Mouse (Mus musculus): ENCODE results near the gene Ldlrad1.

Gene Ldlrad1

DNA sequence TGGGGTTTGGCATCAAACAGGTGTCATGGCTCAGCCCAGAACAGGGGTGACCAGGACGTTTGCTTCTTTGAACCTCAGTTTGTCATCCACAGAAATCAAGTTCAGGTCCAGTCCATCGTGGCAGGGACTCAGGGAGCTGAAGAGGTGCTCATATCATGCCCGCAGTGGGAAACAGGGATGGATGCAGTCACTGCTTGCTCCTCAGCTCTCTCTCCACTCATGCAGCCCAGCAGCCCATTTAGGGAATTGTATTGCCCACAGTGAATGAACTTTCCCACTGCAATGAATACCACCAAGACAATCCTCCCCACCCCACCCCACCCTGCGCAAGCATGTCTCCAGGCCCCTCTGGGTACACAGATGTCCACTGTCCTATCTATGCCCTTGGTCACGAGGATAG, 3.0 kb downstream of the Ldlrad1 start:
- no peak for DNase-seq

GRCm38 (mm10) chr4:107213279-107214011, 4.5 kb downstream of the Ldlrad1 start:
- no peak for DNase-seq

- no peak for DNase-seq
Observed at GRCm38 (mm10) chr4:107217574-107217973, 8.6 kb downstream of the Ldlrad1 start.

GRCm38 (mm10) chr4:107221524-107221923, 12.5 kb downstream of the Ldlrad1 start:
- no peak for DNase-seq

- DNase-seq: no peak
Observed at GRCm38 (mm10) chr4:107223225-107224204, 14.5 kb downstream of the Ldlrad1 start.

- no peak for DNase-seq
Observed at GRCm38 (mm10) chr4:107226313-107226712, 17.3 kb downstream of the Ldlrad1 start.

DNA sequence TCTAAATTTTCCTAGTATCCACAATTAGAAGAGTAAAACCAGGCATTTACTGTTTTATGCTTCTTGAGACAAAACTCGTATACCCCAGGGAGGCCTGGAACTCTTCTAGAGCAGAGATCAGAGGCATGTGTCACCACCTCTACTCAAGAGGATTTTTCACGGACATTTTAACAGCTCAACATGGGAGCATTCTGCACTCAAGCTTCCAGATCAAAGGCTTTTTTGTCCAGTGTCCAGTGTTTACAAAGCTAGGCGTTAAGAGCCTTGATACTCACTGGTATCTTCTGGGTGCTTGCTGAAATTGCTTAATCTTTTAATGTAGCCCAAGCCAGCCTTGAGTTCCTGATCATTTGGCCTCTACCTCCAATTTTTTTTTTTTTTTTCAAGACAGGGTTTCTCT, 23.2 kb downstream of the Ldlrad1 start:
- DNase-seq: no peak

GRCm38 (mm10) chr4:107238253-107238652, 29.3 kb downstream of the Ldlrad1 start:
- DNase-seq: no peak

GRCm38 (mm10) chr4:107240196-107240595, 31.2 kb downstream of the Ldlrad1 start:
- DNase-seq: no peak

- no peak for DNase-seq
Observed at GRCm38 (mm10) chr4:107243365-107244333, 34.7 kb downstream of the Ldlrad1 start.

DNA sequence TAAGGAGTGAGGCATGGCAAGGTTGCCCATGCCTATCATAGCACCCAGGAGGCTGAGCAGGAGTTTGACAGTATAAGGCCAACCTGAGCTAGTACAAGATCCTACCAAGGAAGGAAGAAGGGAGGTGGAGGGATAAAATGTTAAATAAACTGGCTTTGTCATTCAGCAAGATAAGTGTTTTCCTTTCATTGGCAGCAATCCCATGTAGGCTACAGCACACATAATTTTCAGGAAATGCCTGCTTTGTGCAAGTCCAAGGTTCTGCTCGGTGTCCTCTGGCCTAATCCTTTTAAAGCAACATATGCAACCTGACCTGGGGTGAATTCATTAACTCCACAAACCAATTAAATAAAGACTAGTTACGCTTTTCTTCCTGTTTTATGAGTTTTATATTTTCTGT, 36.4 kb downstream of the Ldlrad1 start:
- DNase-seq: no peak

GRCm38 (mm10) chr4:107246040-107246439, 37.1 kb downstream of the Ldlrad1 start:
- no peak for DNase-seq

GRCm38 (mm10) chr4:107247110-107247509, 38.1 kb downstream of the Ldlrad1 start:
- DNase-seq: no peak

GRCm38 (mm10) chr4:107248061-107248460, 39.1 kb downstream of the Ldlrad1 start:
- no peak for DNase-seq

- no peak for DNase-seq
Observed at GRCm38 (mm10) chr4:107249471-107249870, 40.5 kb downstream of the Ldlrad1 start.

DNA sequence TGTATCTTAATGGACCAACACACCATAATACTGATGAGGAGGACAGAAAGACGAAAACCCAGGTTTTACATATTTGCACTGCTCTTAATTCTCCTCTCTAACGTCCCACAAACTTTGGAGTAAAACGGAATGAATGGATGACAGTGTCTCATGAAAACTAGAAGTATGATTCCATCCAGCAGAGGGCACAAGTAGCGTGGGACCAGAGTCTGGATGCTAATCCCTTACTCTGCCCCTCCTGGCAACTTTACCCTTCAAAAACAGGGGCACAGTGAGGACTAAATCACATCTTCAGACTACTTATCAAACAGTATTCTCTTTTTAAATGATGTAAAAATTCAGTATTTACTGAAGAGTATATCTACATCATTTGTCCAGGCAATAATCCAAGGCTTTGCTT, 41.5 kb downstream of the Ldlrad1 start:
- peak; percentile 44 to 52 for DNase-seq

DNA sequence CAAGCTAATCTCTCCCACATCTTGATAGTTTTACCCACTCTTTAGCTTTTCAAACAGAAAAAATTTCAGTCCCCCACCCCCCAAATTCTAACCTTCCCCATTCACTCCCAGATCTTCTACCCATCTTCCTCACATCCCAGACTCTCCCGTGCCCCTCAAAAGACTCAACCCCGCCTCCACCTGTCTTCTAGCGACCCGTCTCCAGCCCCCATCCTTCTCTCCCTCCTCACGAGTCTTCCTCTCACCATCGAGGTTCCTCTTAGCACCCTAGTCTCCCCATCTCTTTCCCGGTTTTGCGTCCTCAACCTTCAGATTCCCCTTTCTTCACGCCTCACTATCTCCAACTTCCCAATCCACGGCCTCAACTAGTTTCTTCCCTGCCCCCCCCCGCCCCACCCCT, 43.5 kb downstream of the Ldlrad1 start:
- peak in 1 of 2 experiments; percentile 3 for DNase-seq

GRCm38 (mm10) chr4:107253125-107254091, 44.4 kb downstream of the Ldlrad1 start, which contains the start of the genes Lrrc42 and Hspb11:
TSS of gene Lrrc42 (minus strand) at chr4:107253532.
TSS of gene Hspb11 (plus strand) at chr4:107253593.
- DNase-seq: peak; percentile 95 to 96

DNA sequence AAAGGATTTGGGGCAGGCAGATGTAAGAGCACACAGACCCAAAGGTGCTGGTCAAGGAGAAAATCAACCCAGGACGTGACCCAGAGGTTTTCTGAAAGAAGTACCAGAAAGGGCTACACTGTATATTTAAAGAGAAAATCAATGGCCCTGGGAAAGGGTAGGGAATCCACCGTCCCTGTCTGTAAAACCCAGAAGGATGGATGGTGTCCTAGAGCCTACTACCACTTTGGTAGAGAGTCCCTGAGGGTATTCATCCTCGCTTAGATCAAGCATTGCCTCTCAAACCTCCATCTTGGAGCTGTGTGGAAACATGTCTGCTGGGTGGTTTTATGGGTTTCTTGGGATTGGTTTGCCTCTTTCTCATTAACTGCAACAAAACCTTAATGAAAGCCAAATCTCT, 45.4 kb downstream of the Ldlrad1 start:
- no peak for DNase-seq

DNA sequence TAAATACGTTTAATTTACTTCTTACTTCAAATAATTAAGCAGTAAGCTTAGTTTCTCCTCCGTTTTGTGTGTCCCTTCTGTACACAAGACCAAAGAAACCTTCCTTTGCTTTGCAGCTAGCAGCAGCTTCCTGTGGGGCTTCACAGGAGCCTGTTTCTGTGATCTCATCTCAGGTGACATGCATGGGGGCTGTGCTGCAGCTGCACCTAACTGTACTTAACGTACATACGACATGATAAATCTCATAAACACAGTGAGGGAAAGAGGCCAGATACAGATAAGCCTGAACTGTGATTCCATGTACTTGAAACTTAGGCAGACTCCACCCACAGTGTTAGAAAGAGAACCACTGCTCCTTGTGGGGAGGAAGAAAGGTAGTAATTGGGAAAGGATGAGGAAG, 51.0 kb downstream of the Ldlrad1 start:
- peak in 1 of 2 experiments; percentile 13 for DNase-seq
